ENCODE assay signal across 30 mouse cellular contexts in genomic region chr10:46692661-46693060, GRCm38 (mm10).
"Had no signal": no experiment of that assay in that cellular context is flagged by ENCODE, and none has a peak within 500 bp of the region (broad histone marks: within the 10 kb centered on the region; RNA-seq: fewer than 3 reads in every experiment).

No protein-coding gene starts in this region.

- H3K4me1 ChIP-seq: limb, embryonic 10.5 days; limb, embryonic 12.5 days; limb, embryonic 13.5 days; limb, embryonic 15.5 days; liver, embryonic 12.5 days; liver, embryonic 13.5 days; liver, embryonic 15.5 days; lung, embryonic 15.5 days; megakaryocyte, embryonic 14.5 days; midbrain, embryonic 12.5 days; neural tube, embryonic 12.5 days had no signal

- H3K27me3 ChIP-seq: limb, embryonic 12.5 days; limb, embryonic 15.5 days; liver, embryonic 12.5 days; liver, embryonic 13.5 days; liver, embryonic 15.5 days; lung, embryonic 15.5 days; megakaryocyte, embryonic 14.5 days; midbrain, embryonic 12.5 days; midbrain, embryonic 13.5 days; midbrain, embryonic 15.5 days; neural tube, embryonic 12.5 days had no signal

- H3K36me3 ChIP-seq: limb, embryonic 10.5 days; limb, embryonic 12.5 days; limb, embryonic 13.5 days; limb, embryonic 15.5 days; liver, embryonic 12.5 days; liver, embryonic 13.5 days; liver, embryonic 15.5 days; lung, embryonic 15.5 days; midbrain, embryonic 10.5 days; midbrain, embryonic 12.5 days; midbrain, embryonic 13.5 days; midbrain, embryonic 15.5 days; neural tube, embryonic 12.5 days had no signal

- DNase-seq: left cerebral cortex, postnatal 4 days; liver; liver, embryonic 13.5 days; liver, postnatal 0 days; lung, adult 18-20 months; lung, adult 2 months; lung, embryonic 14.5 days; lung, postnatal 10 days; lung, postnatal 14 days; lung, postnatal 36 days; lung, postnatal 4 days; midbrain, embryonic 14.5 days had no signal

- H3K4me2 ChIP-seq: limb, embryonic 12.5 days; limb, embryonic 13.5 days; limb, embryonic 15.5 days; liver, embryonic 11.5 days; liver, embryonic 12.5 days; liver, embryonic 13.5 days; liver, embryonic 15.5 days; lung, embryonic 14.5 days; lung, embryonic 15.5 days; midbrain, embryonic 11.5 days; midbrain, embryonic 12.5 days; midbrain, embryonic 13.5 days; midbrain, embryonic 15.5 days; neural tube, embryonic 12.5 days had no signal

- H3K9me3 ChIP-seq: limb, embryonic 10.5 days; limb, embryonic 12.5 days; limb, embryonic 13.5 days; limb, embryonic 15.5 days; liver, embryonic 12.5 days; liver, embryonic 13.5 days; liver, embryonic 15.5 days; lung, embryonic 15.5 days; midbrain, embryonic 10.5 days; midbrain, embryonic 12.5 days; midbrain, embryonic 13.5 days; midbrain, embryonic 15.5 days; neural tube, embryonic 12.5 days had no signal

- H3K27ac ChIP-seq: limb, embryonic 10.5 days; limb, embryonic 12.5 days; limb, embryonic 13.5 days; limb, embryonic 15.5 days; liver, embryonic 12.5 days; liver, embryonic 13.5 days; liver, embryonic 14.5 days; liver, embryonic 15.5 days; lung, embryonic 15.5 days; macrophage; midbrain, embryonic 12.5 days; midbrain, embryonic 13.5 days; midbrain, embryonic 15.5 days; neural tube, embryonic 12.5 days had no signal

- H3K4me3 ChIP-seq: limb, embryonic 10.5 days; limb, embryonic 12.5 days; limb, embryonic 13.5 days; limb, embryonic 15.5 days; liver, embryonic 12.5 days; liver, embryonic 13.5 days; liver, embryonic 15.5 days; lung, embryonic 15.5 days; megakaryocyte, embryonic 14.5 days; midbrain, embryonic 10.5 days; midbrain, embryonic 12.5 days; midbrain, embryonic 13.5 days; midbrain, embryonic 15.5 days; myocyte; neural tube, embryonic 12.5 days had no signal

- H3K9ac ChIP-seq: limb, embryonic 12.5 days; limb, embryonic 13.5 days; limb, embryonic 15.5 days; liver, embryonic 12.5 days; liver, embryonic 13.5 days; liver, embryonic 14.5 days; liver, embryonic 15.5 days; liver, postnatal 0 days; lung, embryonic 14.5 days; lung, embryonic 15.5 days; midbrain, embryonic 12.5 days; midbrain, embryonic 13.5 days; midbrain, embryonic 15.5 days; neural tube, embryonic 12.5 days had no signal
